Mouse (Mus musculus) cerebellum, postnatal 10 days (tissue): ENCODE measurements around the gene 1700061G19Rik.

ENCODE experiments used
- DNase-seq, 2 experiments: peaks; one replicate each; pipeline ENCODE4 v3.0.0; 2021; ENCODE audit warnings: mixed read lengths in 2 of 2

Gene 1700061G19Rik

DNA sequence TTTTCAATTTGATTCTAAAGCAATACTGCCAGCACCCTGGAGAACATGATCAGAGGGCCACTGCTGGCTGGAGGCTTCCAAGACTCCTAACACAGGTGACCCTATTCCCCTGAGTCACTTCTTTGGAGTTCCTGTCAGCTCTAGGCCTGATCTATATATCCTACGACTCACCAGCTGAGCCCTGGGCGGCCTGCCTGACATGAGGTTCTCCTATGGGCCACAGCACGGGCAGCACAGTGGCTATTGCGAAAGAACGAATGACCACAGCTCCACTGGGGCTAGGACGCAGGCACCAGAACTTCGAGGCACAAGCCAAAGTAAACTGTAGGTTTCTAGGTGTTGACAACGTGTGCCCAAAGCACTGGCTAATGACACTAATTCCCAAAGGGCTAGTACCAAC is 54.7 kb downstream of the 1700061G19Rik start:
- DNase-seq, result no peak

DNA sequence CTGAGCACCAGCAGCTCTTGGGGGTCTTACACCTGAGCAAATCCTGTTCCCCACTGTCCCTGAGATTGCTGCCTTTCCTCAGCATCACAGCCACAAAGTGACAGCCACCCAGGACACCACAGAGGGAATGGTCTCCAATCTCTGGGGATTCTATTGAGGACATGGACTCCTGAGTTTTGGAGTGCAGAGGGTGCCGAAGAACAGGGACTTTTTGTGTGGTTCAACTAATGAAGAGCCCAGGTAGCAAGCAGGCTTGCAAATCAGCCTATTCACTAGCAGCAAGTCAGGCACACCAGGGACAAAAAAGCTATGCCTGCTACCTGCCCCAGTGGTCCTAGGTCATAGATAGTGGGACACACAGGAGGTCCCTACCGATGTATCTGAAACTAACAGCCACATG is 58.1 kb downstream of the 1700061G19Rik start:
- no peak for DNase-seq

DNA sequence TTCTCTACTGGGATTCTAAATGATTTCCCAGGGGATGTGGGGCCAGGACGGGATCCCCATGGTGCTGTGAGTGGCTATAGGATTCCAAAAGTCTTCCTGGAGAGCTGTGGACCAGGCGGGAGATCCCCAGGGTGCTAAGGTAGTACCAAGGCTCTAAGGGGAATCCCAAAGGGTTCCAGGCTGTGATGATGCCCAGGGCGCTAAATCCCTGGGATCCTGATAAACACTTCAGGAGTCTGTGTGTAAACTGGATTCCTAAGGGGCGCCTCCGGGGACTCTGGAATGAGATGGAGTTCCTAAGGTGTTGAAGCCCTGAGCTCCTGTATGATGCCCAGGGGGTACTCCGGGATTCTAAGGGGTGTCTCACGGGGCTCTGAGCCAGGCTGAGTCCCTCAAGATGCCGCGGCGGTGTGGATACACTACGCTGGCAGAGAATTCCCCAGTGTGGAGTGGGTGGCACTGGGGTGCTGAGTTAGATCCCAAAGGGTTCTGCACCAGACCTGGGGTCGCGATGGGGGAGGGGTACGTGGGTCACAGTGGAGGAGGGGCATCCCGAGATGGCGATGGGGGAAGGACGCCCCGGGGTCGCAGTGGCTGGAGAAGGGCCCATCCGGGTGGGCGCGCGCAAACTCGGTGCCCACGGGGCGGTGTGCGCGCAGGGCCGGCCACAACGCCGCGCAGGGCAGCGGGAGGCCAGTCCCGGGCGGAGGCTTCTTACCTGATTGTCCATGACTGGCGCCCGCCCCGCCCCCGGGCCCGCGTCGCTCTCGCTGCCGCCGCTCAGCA is 59.5 kb downstream of the 1700061G19Rik start:
- peak; percentile 13 to 72 for DNase-seq

DNA sequence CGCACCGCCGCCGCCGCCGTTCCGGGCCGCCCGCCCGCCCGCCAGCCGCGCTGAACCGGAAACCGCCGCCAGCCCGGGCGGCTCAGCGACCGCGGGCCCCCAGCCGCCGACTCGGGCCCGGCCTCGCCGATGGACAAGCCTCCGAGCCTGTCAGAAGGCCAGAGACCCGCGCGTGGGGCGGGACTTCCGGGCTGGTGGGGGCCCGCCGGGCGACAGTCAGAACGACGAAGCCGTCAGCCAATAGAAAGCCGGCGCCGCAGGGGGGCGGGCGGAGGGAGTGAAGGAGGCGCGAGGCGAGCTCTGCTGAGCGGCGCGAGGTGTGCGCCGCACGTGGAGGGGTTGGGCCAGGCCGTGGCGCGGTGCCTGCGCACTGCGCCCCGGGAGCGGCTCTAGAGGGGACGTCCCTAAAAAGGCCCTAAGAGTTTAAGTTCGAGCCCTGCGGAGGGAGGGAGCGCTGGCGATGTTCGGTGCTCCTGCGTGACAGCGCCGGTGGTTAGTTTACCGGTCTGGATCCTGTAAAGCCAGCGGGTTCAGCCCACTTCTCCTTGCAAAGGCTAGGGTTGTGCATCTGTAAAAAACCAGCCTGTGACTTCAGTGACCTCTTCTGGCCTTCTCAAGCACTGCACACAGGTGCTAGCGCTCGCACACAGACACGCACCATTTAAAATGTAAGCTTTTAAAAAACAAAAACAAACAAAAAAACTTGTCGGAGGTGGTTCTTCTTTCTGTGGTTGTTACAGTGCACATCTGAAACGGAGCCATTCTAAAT is 60.3 kb downstream of the 1700061G19Rik start, which contains the start of gene Mllt1:
Gene Mllt1 (minus strand): TSS at position 53 of the 769 bp plus-strand sequence.
- DNase-seq, result peak; percentile 100

DNA sequence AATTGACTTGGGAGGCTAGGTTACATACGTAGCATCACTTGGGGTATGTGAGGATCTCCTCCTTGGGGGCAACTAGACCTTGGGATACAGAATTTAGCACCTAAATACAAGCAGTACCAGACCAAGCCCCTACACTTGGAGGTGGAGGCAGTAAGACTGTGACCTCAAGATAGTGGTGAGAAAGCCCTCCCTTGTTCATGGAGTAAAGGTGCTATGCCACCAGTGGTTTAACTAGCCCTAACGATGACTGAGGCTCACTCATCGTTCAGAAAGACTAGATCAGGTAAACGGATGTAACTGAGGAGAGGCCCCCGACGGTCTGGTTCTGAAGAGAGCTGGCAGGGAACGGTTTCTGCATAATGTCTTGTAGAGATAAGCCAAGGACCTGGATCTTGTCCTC is 61.5 kb downstream of the 1700061G19Rik start:
- DNase-seq, result no peak
